Mouse (Mus musculus): ENCODE data around the gene Bcor.

DNA sequence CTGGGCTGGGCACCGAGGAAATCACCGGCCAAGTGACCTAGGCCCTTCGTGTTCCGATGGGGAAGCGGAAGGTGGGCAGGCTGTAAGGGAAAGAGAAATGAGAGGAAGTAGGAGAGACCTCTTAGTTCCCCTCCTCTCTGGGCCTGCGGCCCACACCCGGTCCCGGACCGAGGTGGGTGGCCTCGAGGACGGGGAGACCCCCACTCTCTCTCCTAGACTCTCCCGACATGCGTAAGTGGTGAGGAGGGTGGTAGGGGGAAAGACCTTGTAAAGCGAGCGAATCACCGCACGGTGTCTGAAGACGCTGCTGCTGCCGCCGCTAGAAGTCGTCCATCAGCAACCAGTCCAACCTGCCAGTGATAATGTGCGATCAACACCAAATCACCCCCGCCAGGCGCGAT is 23.0 kb downstream of the Bcor start:
- TF ChIP-seq CHD2 (IDR thresholded peaks at IDR 0.05; ENCODE audit: low read depth, low read length) = no peak
- TF ChIP-seq ZNF384 (IDR thresholded peaks at IDR 0.05; ENCODE audit: low read depth, low read length) = no peak
- TF ChIP-seq HCFC1 (IDR thresholded peaks at IDR 0.05; ENCODE audit: borderline replicate concordance, insufficient read depth, low read length) = no peak
- no peak for TF ChIP-seq MAFK (IDR thresholded peaks at IDR 0.05; ENCODE audit: insufficient read depth, low read depth, low read length)
- no peak for TF ChIP-seq ZC3H11A (IDR thresholded peaks at IDR 0.05; ENCODE audit: borderline replicate concordance, low read depth, low read length)
